Mouse (Mus musculus): ENCODE measurements around the gene Krt33a. TPM values are rescaled to one million over a fixed set of nuclear protein-coding genes. Genes with fewer than 3 reads are reported as not detected.

The Krt33a gene
- not detected in 4 replicates for total RNA-seq (2023)

DNA sequence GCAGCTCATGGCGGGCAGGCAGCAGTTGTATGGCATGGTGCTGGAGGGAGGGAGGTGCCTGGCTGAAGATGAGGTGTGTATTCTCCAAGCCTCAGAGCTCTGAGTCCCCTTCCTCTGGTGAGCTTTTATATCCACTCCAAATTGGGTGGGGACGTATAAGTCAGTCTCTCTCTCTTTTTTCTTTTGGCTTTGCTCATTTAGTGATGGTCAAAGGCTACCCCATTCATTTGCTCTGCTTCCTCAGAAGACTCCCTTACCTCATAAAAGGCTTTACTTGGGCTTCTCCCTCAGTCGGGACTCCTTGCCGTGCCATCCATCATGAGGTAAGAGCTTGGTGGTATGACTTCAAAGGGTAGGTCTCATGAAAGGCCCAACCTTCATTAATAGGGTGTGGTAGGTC lies at the start of gene Krt33a:
Gene Krt33a, minus strand, starts transcription at position 101 of the 400 bp plus-strand sequence.

DNA sequence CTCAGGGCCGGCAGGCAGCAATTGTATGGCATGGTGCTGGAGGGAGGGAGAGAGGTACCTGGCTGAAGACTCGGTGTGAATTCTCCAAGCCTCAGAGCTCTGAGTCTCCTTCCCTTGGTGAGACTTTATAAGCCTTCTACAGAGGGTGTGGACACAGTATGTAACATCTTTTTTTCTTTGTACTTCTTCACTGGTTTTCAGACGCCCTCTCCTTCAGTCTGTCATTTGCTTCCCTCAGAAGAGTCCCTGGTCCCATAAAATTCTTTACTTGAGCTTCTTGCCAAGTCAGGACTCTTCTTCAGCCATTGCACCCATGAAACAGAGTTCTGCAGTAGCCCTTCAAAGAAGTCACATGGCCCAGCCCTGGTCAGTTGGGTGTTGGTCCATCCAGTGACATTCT lies 34.4 kb upstream of the Krt33a start, which contains the start of gene Krt31:
Gene Krt31, minus strand, starts transcription at position 101 of the 400 bp plus-strand sequence.

DNA sequence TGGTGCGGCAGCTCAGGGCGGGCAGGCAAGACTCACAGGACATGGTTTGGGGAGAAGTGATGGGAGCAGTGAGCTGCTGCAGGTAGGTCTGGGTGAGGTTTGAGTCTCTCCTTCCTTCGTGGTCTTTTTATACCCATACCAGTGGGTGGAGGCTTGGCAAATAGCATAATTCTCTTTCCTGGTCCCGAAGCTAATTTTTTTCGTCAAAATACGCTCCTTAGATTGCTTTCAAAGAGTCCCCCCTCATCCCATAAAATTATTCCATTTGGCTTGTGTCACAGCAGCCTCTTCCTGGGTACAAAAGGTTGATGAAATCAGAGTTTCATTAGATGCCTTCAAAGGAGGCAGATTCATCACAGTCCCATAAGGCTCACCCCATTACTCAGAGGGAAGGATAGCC lies 25.4 kb upstream of the Krt33a start, which contains the start of gene Krt34:
Gene Krt34, minus strand, starts transcription at position 101 of the 400 bp plus-strand sequence.

DNA sequence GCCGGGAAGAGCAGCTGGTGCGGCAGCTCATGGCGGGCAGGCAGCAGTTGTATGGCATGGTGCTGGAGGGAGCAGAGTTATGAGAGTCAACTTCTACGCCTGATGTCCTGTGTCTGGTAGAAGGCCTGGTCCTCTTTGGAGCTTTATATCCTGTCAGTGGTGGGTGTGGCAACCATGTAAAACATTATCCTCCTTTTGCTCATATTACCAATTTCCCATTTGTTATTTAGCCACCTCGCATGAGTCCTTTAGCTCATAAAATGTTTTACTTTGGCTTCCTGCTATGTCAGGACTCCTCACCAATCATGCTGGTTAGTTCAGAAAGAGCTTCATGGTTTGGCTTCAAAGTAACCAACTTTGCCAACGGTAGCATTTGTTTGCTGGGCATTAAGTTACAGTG lies 13.8 kb upstream of the Krt33a start, which contains the start of gene Krt33b:
Gene Krt33b, minus strand, starts transcription at position 101 of the 400 bp plus-strand sequence.

DNA sequence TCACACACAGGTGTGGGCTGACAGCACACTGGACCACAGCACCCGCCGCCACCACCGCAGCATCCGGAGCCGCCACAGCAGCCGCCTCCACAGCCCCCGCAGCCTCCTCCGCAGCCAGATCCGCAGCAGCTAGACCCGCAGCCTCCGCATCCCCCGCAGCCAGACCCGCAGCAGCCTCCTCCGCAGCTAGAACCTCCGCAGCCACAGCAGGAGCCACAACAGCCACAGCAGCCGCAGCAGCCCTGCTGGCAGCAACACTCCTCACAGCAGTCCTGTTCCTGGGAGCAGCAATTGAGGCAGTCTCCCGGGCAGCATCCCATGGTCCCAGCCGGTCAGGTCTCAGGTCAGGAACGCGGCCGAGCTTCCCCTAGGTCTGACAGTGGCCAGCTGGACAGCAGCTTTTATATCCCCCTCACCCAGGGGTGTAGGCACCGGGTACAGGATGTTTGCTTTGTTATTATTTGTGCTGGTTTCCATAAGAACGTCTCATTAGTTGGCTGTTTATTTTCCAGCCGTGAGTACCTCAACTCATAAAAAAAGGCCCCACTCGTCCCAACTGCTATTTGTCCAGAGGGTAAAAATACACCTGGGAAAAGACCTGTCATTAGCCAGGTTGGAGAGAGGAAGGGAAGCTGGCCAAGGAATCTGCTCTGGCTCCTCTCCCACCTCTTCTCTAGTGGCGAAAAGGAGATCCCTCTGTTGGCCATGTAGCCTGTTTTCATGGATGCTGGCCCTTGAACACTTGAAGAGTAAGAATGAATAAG lies 22.2 kb downstream of the Krt33a start, which contains the start of gene Krtap17-1:
Gene Krtap17-1, minus strand, starts transcription at position 375 of the 764 bp plus-strand sequence.

DNA sequence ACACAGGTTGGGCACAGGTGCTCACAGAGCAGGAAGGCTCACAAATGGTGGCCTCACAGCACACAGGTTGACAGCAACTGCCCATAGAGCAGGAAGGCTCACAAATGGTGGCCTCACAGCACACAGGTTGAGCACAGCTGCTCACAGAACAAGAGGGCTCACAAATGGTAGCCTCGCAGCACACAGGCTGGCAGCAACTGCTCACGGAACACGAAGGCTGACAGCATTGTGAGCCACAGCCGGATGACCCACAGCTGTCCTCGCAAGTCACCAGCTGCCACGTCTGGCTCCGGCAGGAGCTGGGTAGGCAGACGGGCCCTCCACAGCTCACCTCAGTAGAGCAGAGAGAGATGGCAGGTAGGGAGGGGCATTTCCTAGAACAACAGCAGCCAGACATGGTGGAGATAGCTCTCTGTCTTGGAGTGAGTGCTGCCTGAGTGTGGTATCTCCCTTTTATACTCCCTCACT lies 29.8 kb downstream of the Krt33a start, which contains the start of gene Krtap16-1:
Gene Krtap16-1, minus strand, starts transcription at position 418 of the 468 bp plus-strand sequence.

DNA sequence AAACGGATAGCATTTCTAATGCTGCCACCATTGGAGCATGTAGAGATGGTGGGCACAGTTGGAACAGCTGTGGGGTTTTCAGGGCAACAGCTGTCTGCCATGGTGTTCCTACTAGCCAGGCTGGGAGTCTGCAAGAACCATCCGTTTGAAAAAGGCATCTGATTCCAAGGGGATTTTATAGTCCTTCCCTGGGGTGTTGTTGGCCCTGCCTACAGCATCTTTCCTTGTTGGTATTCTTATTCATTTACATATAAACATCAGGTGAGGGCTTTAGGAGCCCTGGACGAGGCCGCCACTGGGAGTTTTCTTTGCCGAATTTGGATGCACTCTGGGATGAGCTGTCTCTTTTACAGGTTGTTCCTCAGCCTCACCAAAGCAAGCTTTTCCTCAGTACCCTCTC lies 37.1 kb downstream of the Krt33a start, which contains the start of gene Krtap29-1:
Gene Krtap29-1, minus strand, starts transcription at position 101 of the 400 bp plus-strand sequence.

Other genes starting within 250 kb of the Krt33a start
- gene Gm11595, start 243.3 kb downstream of the Krt33a start, total RNA-seq (2023), result not detected in 4 replicates
- not detected in 4 replicates for gene Krtap4-8, start 235.5 kb downstream of the Krt33a start, total RNA-seq (2023)
- not detected in 4 replicates for gene Krtap4-9, start 231.0 kb downstream of the Krt33a start, total RNA-seq (2023)
- gene Gm11596, start 222.7 kb downstream of the Krt33a start, total RNA-seq (2023), result not detected in 4 replicates
- gene Gm11569, start 217.3 kb downstream of the Krt33a start, total RNA-seq (2023), result not detected in 4 replicates
- gene Gm11554, start 211.8 kb downstream of the Krt33a start, total RNA-seq (2023), result not detected in 4 replicates
- gene Krtap4-13, start 206.3 kb downstream of the Krt33a start, total RNA-seq (2023), result not detected in 4 replicates
- not detected in 4 replicates for gene Gm11564, start 200.5 kb downstream of the Krt33a start, total RNA-seq (2023)
- gene 2300003K06Rik, start 178.1 kb downstream of the Krt33a start, total RNA-seq (2023), result not detected in 4 replicates
- not detected in 4 replicates for gene Krtap4-16, start 164.6 kb downstream of the Krt33a start, total RNA-seq (2023)
- gene Gm11568, start 158.3 kb downstream of the Krt33a start, total RNA-seq (2023), result not detected in 4 replicates
- not detected in 4 replicates for gene Gm11559, start 151.7 kb downstream of the Krt33a start, total RNA-seq (2023)
- gene Krtap9-1, start 142.8 kb downstream of the Krt33a start, total RNA-seq (2023), result not detected in 4 replicates
- gene Gm11567, start 137.0 kb downstream of the Krt33a start, total RNA-seq (2023), result not detected in 4 replicates
- gene Krtap31-1, start 108.3 kb downstream of the Krt33a start, total RNA-seq (2023), result not detected in 4 replicates
- gene Gm11565, start 101.5 kb downstream of the Krt33a start, total RNA-seq (2023), result not detected in 4 replicates
- gene Krtap31-2, start 79.9 kb downstream of the Krt33a start, total RNA-seq (2023), result not detected in 4 replicates
- not detected in 4 replicates for gene Krtap9-5, start 67.7 kb downstream of the Krt33a start, total RNA-seq (2023)
- gene Krtap29-1, start 37.2 kb downstream of the Krt33a start, total RNA-seq (2023), result not detected in 4 replicates
- gene Krtap16-1, start 29.6 kb downstream of the Krt33a start, total RNA-seq (2023), result not detected in 4 replicates
- not detected in 4 replicates for gene Krtap17-1, start 22.2 kb downstream of the Krt33a start, total RNA-seq (2023)
- not detected in 4 replicates for gene Krt33b, start 13.7 kb upstream of the Krt33a start, total RNA-seq (2023)
- gene Krt34, start 25.3 kb upstream of the Krt33a start, total RNA-seq (2023), result not detected in 4 replicates
- not detected in 4 replicates for gene Krt31, start 34.3 kb upstream of the Krt33a start, total RNA-seq (2023)
- not detected in 4 replicates for gene Krt32, start 72.0 kb upstream of the Krt33a start, total RNA-seq (2023)
- gene Krt35, start 80.0 kb upstream of the Krt33a start, total RNA-seq (2023), result not detected in 4 replicates
- gene Krt36, start 89.4 kb upstream of the Krt33a start, total RNA-seq (2023), result not detected in 4 replicates
- not detected in 4 replicates for gene Krt13, start 105.4 kb upstream of the Krt33a start, total RNA-seq (2023)
- gene Krt15, start 119.7 kb upstream of the Krt33a start, total RNA-seq (2023), result not detected in 4 replicates
- 0.47 TPM in 1 of 4 replicates, not detected in the others for gene Krt19, start 132.5 kb upstream of the Krt33a start, total RNA-seq (2023)
- gene Krt9, start 177.0 kb upstream of the Krt33a start, total RNA-seq (2023), result not detected in 4 replicates
- gene Krt14, start 191.3 kb upstream of the Krt33a start, total RNA-seq (2023), result not detected in 4 replicates
- gene Krt16, start 232.7 kb upstream of the Krt33a start, total RNA-seq (2023), result not detected in 4 replicates
- gene Krt17, start 244.8 kb upstream of the Krt33a start, total RNA-seq (2023), result not detected in 4 replicates

All from B cell, adult 62 days (primary cell).